Comparison of ENCODE assay signal across 16 mouse cellular contexts in the genomic region with DNA sequence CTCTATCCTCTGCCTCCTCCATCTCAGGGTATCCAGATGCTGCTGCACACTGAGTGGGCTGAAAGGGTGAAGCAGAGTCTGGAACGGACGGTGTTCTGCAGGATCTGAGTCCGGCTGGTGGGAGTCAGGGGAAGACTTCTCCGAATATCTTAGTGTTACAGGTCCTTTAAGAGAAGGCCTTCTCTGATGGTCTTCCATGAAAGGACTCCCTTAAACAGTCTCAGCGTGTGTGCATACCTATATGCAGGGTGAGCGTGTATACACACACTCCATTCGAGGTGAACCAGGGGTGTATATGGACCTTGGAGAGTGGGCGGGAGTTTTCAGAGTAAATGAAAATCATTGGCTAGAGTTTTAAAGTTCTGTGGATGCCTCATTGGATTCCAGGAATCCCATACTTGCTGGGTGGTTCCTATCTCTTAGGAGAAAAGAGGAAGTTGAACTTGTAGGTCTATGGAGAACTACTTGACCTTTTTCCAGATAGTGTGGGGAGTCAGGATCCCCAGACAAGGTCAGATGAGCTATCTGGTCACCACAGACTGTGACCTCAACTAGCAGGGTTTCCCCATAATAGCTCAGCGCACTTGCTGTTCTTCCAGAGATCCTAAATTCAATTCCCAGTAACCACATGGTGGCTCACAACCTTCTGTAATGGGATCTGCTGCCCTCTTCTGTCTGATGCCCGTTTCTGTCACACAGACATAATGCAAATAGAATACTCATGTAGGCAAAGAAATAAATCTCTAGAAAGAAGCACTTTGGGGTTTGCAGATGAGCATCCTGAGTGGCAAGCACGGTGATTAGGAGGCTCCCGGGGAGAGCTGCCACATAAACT. TPM values are rescaled to one million over a fixed set of nuclear protein-coding genes. Genes with fewer than 3 reads are reported as not detected.
DNase-seq lines count a peak whose midpoint lies in the region; ATAC-seq and TF ChIP-seq lines count a peak whose summit lies in the region.
"Had no signal": no experiment of that assay in that cellular context is flagged by ENCODE, and none has a peak within 500 bp of the region (broad histone marks: within the 10 kb centered on the region; RNA-seq: fewer than 3 reads in every experiment).

No protein-coding gene starts in this region.

- POLR2A ChIA-PET in Patski (lab: Charles Lee), result no interaction called here

- no peak overlapping the region for H3K4me3 ChIP-seq in left cerebral cortex, adult 2 months
- H3K4me3 ChIP-seq: forebrain, embryonic 13.5 days; heart, embryonic 15.5 days; limb, embryonic 15.5 days had no signal

- H3K27ac ChIP-seq in left cerebral cortex, adult 2 months, result no peak overlapping the region
- H3K27ac ChIP-seq: forebrain, embryonic 13.5 days; heart, embryonic 15.5 days; limb, embryonic 15.5 days had no signal

- CTCF ChIA-PET in Patski (lab: Charles Lee), result interaction anchor here (1.0 to 2.2 kb wide), 3 partner anchors 11 to 763 kb away, joined by 3 to 11 read pairs (median 5); a partner anchor contains a TSS

- peak; percentile 28 for DNase-seq in embryo, embryonic 10.5 days (ENCODE audit: low spot score)
- no peak for DNase-seq in embryo, embryonic 11 days
- DNase-seq in left cerebral cortex, adult 2 months (ENCODE audit: extremely low spot score in 1 of 2, low spot score in 2 of 2), result no peak
- DNase-seq in left cerebral cortex, postnatal 25 days (ENCODE audit: low spot score in 2 of 2), result no peak
- peak; percentile 58 for DNase-seq in 3T3-L1 (ENCODE audit: low read depth, low spot score)
- DNase-seq in Patski (ENCODE audit: low read depth, low spot score), result no peak
- no peak for DNase-seq in frontal cortex, postnatal 14 days (ENCODE audit: low spot score in 2 of 2)
- DNase-seq: cerebellum, adult 8-10 months; gastrocnemius, postnatal 14 days; kidney, postnatal 25 days; lung, postnatal 36 days had no signal

- peaks cover 11% of the 10 kb centered on the region for H3K27me3 ChIP-seq in Patski
- H3K27me3 ChIP-seq: forebrain, embryonic 13.5 days; limb, embryonic 15.5 days had no signal

- TF ChIP-seq CTCF in left cerebral cortex, adult 2 months (IDR thresholded peaks at IDR 0.05), result peak; percentile 39
- peak; percentile 67 for TF ChIP-seq CTCF in Patski (IDR thresholded peaks at IDR 0.05)

- in situ Hi-C loops in Patski (cut with MboI; ENCODE audit: low pct_unique_long_range_greater_than_20kb), result loop anchor here (10.0 kb wide), 1 partner anchor 871 kb away; no protein-coding TSS in a partner anchor

- no peak for ATAC-seq in Patski
- no peak for ATAC-seq in erythroid progenitor cell, adult 5-6 weeks (replicated peaks; ENCODE audit: low FRiP score, poor library complexity, severe bottlenecking)
- ATAC-seq: forebrain, embryonic 13.5 days; midbrain, embryonic 16.5 days had no signal

- intact Hi-C loops in left cerebral cortex, adult 2 months (cut with DNase I), result no loop called here
- intact Hi-C loops in left cerebral cortex, postnatal 25 days (cut with DNase I), result loop anchor here (2.0 to 10.0 kb wide), 2 partner anchors 587 to 851 kb away; a partner anchor contains a TSS

RNA-seq across cellular contexts. Expression of a gene that starts 21.9 kb away (rescaled TPM):
- total RNA-seq in left cerebral cortex, adult 2 months (2021), result 10 to 100 TPM; 10.3 to 13.8 TPM
- total RNA-seq in left cerebral cortex, postnatal 25 days (2021), result 10 to 100 TPM in 1 of 2 experiments, 1 to 10 TPM in 1; 9.0 to 14.9 TPM
- polyA plus RNA-seq in Patski (2021), result 15.5 TPM
- 10.5 and 11.3 TPM in 2 replicates for total RNA-seq in erythroid progenitor cell, adult 5-6 weeks (2015; ENCODE audit: low replicate concordance)
- total RNA-seq in erythroid progenitor cell, adult 5-6 weeks (2017; ENCODE audit: low replicate concordance), result 0.90 and 0.91 TPM in 2 replicates

Comparison
In these comparisons a context has a peak if more than half of its experiments do, and no peak if none do; other contexts are left out.
1. DNase-seq: peak in embryo, embryonic 10.5 days (single experiment) and 3T3-L1 (single experiment); none in embryo, embryonic 11 days (single experiment), left cerebral cortex, adult 2 months (0 of 2), left cerebral cortex, postnatal 25 days (0 of 2), Patski (single experiment) and frontal cortex, postnatal 14 days (0 of 2).